Mouse (Mus musculus) MEL (cell line): ENCODE data around the gene Acox3.

Experiments
- CHD2 ChIP-seq: IDR thresholded peaks from 2 replicates; pipeline ENCODE4 v1.6.1; 2011; ENCODE audit warnings: low read length, improper control_type of control experiment
- CTCF ChIP-seq, 3 experiments: IDR thresholded peaks in 2 of 3; conservative IDR thresholded peaks in 1 of 3; 2 replicates each; pipeline ENCODE4 v1.5.1; 2011 to 2012; ENCODE audit warnings: low read length in 3 of 3, low read depth in 2 of 3, mild to moderate bottlenecking in 2 of 3, improper control_type of control experiment in 1 of 3, inconsistent platforms in 1 of 3, mixed read lengths in 1 of 3, moderate library complexity in 1 of 3; ENCODE audit not compliant: control insufficient read depth in 1 of 3, insufficient read depth in 1 of 3, poor library complexity in 1 of 3, severe bottlenecking in 1 of 3
- ELF1 ChIP-seq: IDR thresholded peaks from 2 replicates; pipeline ENCODE4 v1.6.1; 2014; ENCODE audit warnings: low read depth, mild to moderate bottlenecking, inconsistent platforms, low read length, improper control_type of control experiment, moderate library complexity
- EP300 ChIP-seq, 2 experiments: IDR thresholded peaks; 2 replicates each; pipeline ENCODE4 v1.6.1; 2011; ENCODE audit warnings: improper control_type of control experiment in 2 of 2, low read length in 2 of 2, low read depth in 1 of 2, mild to moderate bottlenecking in 1 of 2
- ETS1 ChIP-seq: IDR thresholded peaks from 2 replicates; pipeline ENCODE4 v1.6.1; 2012; ENCODE audit warnings: low read depth, mild to moderate bottlenecking, inconsistent platforms, low read length, improper control_type of control experiment, moderate library complexity
- MAX ChIP-seq: IDR thresholded peaks from 2 replicates; pipeline ENCODE4 v1.6.1; 2011; ENCODE audit warnings: low read length, improper control_type of control experiment
- POLR2A ChIP-seq, 2 experiments: IDR thresholded peaks; 2 replicates each; pipeline ENCODE4 v1.6.1; 2011 to 2012; ENCODE audit warnings: low read length in 2 of 2, mild to moderate bottlenecking in 2 of 2, control low read depth in 1 of 2, improper control_type of control experiment in 1 of 2, low read depth in 1 of 2, moderate library complexity in 1 of 2; ENCODE audit not compliant: control insufficient read depth in 1 of 2, insufficient read depth in 1 of 2, poor library complexity in 1 of 2
- USF1 ChIP-seq: IDR thresholded peaks from 2 replicates; pipeline ENCODE4 v1.6.1; 2014; ENCODE audit warnings: low read depth, mild to moderate bottlenecking, inconsistent platforms, low read length, improper control_type of control experiment, moderate library complexity

GRCm38 (mm10) chr5:35648230-35648629, 65.4 kb downstream of the Acox3 start:
- TF ChIP-seq CTCF (IDR thresholded peaks at IDR 0.05 in 2 of 3, conservative IDR thresholded peaks at IDR 0.05 in 1 of 3; ENCODE audit: control insufficient read depth in 1 of 3, insufficient read depth in 1 of 3, low read depth in 2 of 3, low read length in 3 of 3, poor library complexity in 1 of 3, severe bottlenecking in 1 of 3) (no peak), USF1 (no peak), MAX (no peak), EP300 (IDR thresholded peaks at IDR 0.05; ENCODE audit: low read depth in 1 of 2, low read length in 2 of 2) (no peak), CHD2 (no peak), ETS1 (no peak), POLR2A (IDR thresholded peaks at IDR 0.05; ENCODE audit: control insufficient read depth in 1 of 2, insufficient read depth in 1 of 2, low read depth in 1 of 2, low read length in 2 of 2, poor library complexity in 1 of 2) (no peak), ELF1 (no peak)
